Mouse (Mus musculus) midbrain, embryonic 13.5 days (tissue): ENCODE data around the gene Olfr656. TPM values are rescaled to one million over a fixed set of nuclear protein-coding genes. Genes with fewer than 3 reads are reported as not detected.

Experiments
- ATAC-seq: fragments of 200-750 bp; cut with Nextera tagmentation; 2 replicates; pipeline ENCODE4 v1.8.0; 2017; ENCODE audit warnings: mild to moderate bottlenecking, moderate TSS enrichment, moderate library complexity
- H3K27ac ChIP-seq: fragments of 300-500 bp; sonication (generic); 2 replicates; pipeline ENCODE4 v1.5.1; 2015; ENCODE audit warnings: inconsistent platforms, mild to moderate bottlenecking, moderate library complexity
- H3K27me3 ChIP-seq: fragments of 300-500 bp; sonication (generic); 2 replicates; pipeline ENCODE4 v1.6.1; 2015; ENCODE audit warnings: mild to moderate bottlenecking, inconsistent platforms
- H3K36me3 ChIP-seq: fragments of 300-500 bp; sonication (generic); 2 replicates; pipeline ENCODE4 v1.6.1; 2015; ENCODE audit warnings: mild to moderate bottlenecking, inconsistent platforms
- H3K4me1 ChIP-seq: fragments of 300-500 bp; sonication (generic); replicated peaks from 2 replicates; pipeline ENCODE4 v1.6.1; 2015; ENCODE audit warnings: inconsistent platforms
- H3K4me2 ChIP-seq: fragments of 300-500 bp; sonication (generic); replicated peaks from 2 replicates; pipeline ENCODE4 v1.6.1; 2015; ENCODE audit warnings: moderate library complexity, mild to moderate bottlenecking, inconsistent platforms
- H3K4me3 ChIP-seq: fragments of 300-500 bp; sonication (generic); replicated peaks from 2 replicates; pipeline ENCODE4 v1.5.1; 2015; ENCODE audit warnings: mild to moderate bottlenecking, inconsistent platforms
- H3K9ac ChIP-seq: fragments of 300-500 bp; sonication (generic); replicated peaks from 2 replicates; pipeline ENCODE4 v1.6.1; 2015; ENCODE audit warnings: mild to moderate bottlenecking, inconsistent platforms
- H3K9me3 ChIP-seq: fragments of 300-500 bp; sonication (generic); 2 replicates; pipeline ENCODE4 v1.6.1; 2016; ENCODE audit warnings: mild to moderate bottlenecking, inconsistent platforms
- WGBS: fragments of 180-500 bp; shearing (Covaris S2); methylation state at CpG from one replicate; pipeline ENCODE4 v1.1.7; 2015; 5-methylcytosine and 5-hydroxymethylcytosine counted together
- polyA plus RNA-seq: library from polyadenylated mRNA; unstranded; fragments of >200 nt; fragmentation: Nextera tagmentation; extraction: Ambion mirVana; gene quantifications from 2 replicates; pipeline ENCODE4 v1.2.1, GENCODE M21; 2015

The Olfr656 gene
- polyA plus RNA-seq: not detected in 2 replicates

GRCm38 (mm10) chr7:104613655-104614054 is at the start of gene Olfr656:
Gene Olfr656, plus strand, starts transcription at chr7:104613955.
- 63% methylated on average over 4 of the region's 4 CpGs for WGBS
- Histone ChIP-seq H3K4me1 (no peaks in the 10 kb centered on the region), H3K4me2 (no peak within 1 kb of the TSS), H3K9ac (no peak within 1 kb of the TSS), H3K27ac (no peak within 1 kb of the TSS), H3K9me3 (no peaks in the 10 kb centered on the region), H3K36me3 (no peaks in the 10 kb centered on the region), H3K4me3 (no peak within 1 kb of the TSS), H3K27me3 (no peaks in the 10 kb centered on the region)
- no peak for ATAC-seq

- Histone ChIP-seq H3K4me1 (no peaks in the 10 kb centered on the region), H3K36me3 (no peaks in the 10 kb centered on the region), H3K9ac (no peak within 1 kb of the TSS), H3K27ac (no peak within 1 kb of the TSS), H3K27me3 (no peaks in the 10 kb centered on the region), H3K9me3 (no peaks in the 10 kb centered on the region), H3K4me2 (no peak within 1 kb of the TSS), H3K4me3 (no peak within 1 kb of the TSS)
- ATAC-seq: no peak
- 81% methylated on average over 2 of the region's 2 CpGs for WGBS
Measured at GRCm38 (mm10) chr7:104577014-104577413, 36.7 kb upstream of the Olfr656 start, which contains the start of gene Olfr653. Gene Olfr653, plus strand, starts transcription at chr7:104577314.

GRCm38 (mm10) chr7:104580846-104581245 is 32.9 kb upstream of the Olfr656 start:
- no peak overlapping the region for H3K4me3 ChIP-seq
- no peaks in the 10 kb centered on the region for H3K4me1 ChIP-seq
- H3K9ac ChIP-seq: no peak overlapping the region
- H3K9me3 ChIP-seq: no peaks in the 10 kb centered on the region
- no peaks in the 10 kb centered on the region for H3K36me3 ChIP-seq
- H3K27ac ChIP-seq: no peak overlapping the region
- no peak for ATAC-seq
- H3K27me3 ChIP-seq: no peaks in the 10 kb centered on the region
- H3K4me2 ChIP-seq: no peak overlapping the region
- 93% methylated on average over 4 of the region's 4 CpGs for WGBS

GRCm38 (mm10) chr7:104581429-104581828 is 32.3 kb upstream of the Olfr656 start:
- no peak for ATAC-seq
- Histone ChIP-seq H3K9ac (no peak overlapping the region), H3K4me1 (no peaks in the 10 kb centered on the region), H3K9me3 (no peaks in the 10 kb centered on the region), H3K27me3 (no peaks in the 10 kb centered on the region), H3K27ac (no peak overlapping the region), H3K4me2 (no peak overlapping the region), H3K4me3 (no peak overlapping the region), H3K36me3 (no peaks in the 10 kb centered on the region)
- WGBS: 93% methylated on average over 4 of the region's 4 CpGs

- Histone ChIP-seq H3K9me3 (no peaks in the 10 kb centered on the region), H3K9ac (no peak within 1 kb of the TSS), H3K4me1 (no peaks in the 10 kb centered on the region), H3K4me2 (no peak within 1 kb of the TSS), H3K36me3 (no peaks in the 10 kb centered on the region), H3K27ac (no peak within 1 kb of the TSS), H3K4me3 (no peak within 1 kb of the TSS), H3K27me3 (no peaks in the 10 kb centered on the region)
- 91% methylated on average over 4 of the region's 4 CpGs for WGBS
- ATAC-seq: no peak
Measured at GRCm38 (mm10) chr7:104586725-104587124, 27.0 kb upstream of the Olfr656 start, which contains the start of gene Olfr654. Gene Olfr654, plus strand, starts transcription at chr7:104587025.

GRCm38 (mm10) chr7:104588274-104588673 is 25.5 kb upstream of the Olfr656 start:
- Histone ChIP-seq H3K4me3 (no peak overlapping the region), H3K9ac (no peak overlapping the region), H3K4me1 (no peaks in the 10 kb centered on the region), H3K36me3 (no peaks in the 10 kb centered on the region), H3K27me3 (no peaks in the 10 kb centered on the region), H3K4me2 (no peak overlapping the region), H3K27ac (no peak overlapping the region), H3K9me3 (no peaks in the 10 kb centered on the region)
- no peak for ATAC-seq
- WGBS: 90% methylated on average over 5 of the region's 5 CpGs

GRCm38 (mm10) chr7:104601679-104602078 is 12.1 kb upstream of the Olfr656 start, which contains the start of gene Olfr655:
Gene Olfr655, minus strand, starts transcription at chr7:104601779.
- H3K4me3 ChIP-seq: no peak within 1 kb of the TSS
- H3K27me3 ChIP-seq: no peaks in the 10 kb centered on the region
- 95% methylated on average over 2 of the region's 2 CpGs for WGBS
- H3K9me3 ChIP-seq: no peaks in the 10 kb centered on the region
- no peaks in the 10 kb centered on the region for H3K36me3 ChIP-seq
- no peak within 1 kb of the TSS for H3K9ac ChIP-seq
- H3K4me2 ChIP-seq: no peak within 1 kb of the TSS
- H3K27ac ChIP-seq: no peak within 1 kb of the TSS
- no peaks in the 10 kb centered on the region for H3K4me1 ChIP-seq
- ATAC-seq: no peak

- H3K9ac ChIP-seq: no peak overlapping the region
- H3K4me3 ChIP-seq: no peak overlapping the region
- H3K27me3 ChIP-seq: no peaks in the 10 kb centered on the region
- H3K4me1 ChIP-seq: no peaks in the 10 kb centered on the region
- 1% methylated on average over 3 of the region's 3 CpGs for WGBS
- ATAC-seq: no peak
- H3K4me2 ChIP-seq: no peak overlapping the region
- H3K27ac ChIP-seq: no peak overlapping the region
- H3K36me3 ChIP-seq: no peaks in the 10 kb centered on the region
- no peaks in the 10 kb centered on the region for H3K9me3 ChIP-seq
Measured at GRCm38 (mm10) chr7:104603173-104603572, 10.6 kb upstream of the Olfr656 start.

- Histone ChIP-seq H3K36me3 (no peaks in the 10 kb centered on the region), H3K27me3 (no peaks in the 10 kb centered on the region), H3K4me1 (no peaks in the 10 kb centered on the region), H3K27ac (no peak overlapping the region), H3K4me2 (no peak overlapping the region), H3K9me3 (no peaks in the 10 kb centered on the region), H3K4me3 (no peak overlapping the region), H3K9ac (no peak overlapping the region)
- ATAC-seq: no peak
Measured at GRCm38 (mm10) chr7:104604727-104605126, 9.0 kb upstream of the Olfr656 start.

GRCm38 (mm10) chr7:104624494-104624893 is 10.7 kb downstream of the Olfr656 start, which contains the start of gene Olfr657:
Gene Olfr657, plus strand, starts transcription at chr7:104624794.
- H3K27me3 ChIP-seq: no peaks in the 10 kb centered on the region
- no peak within 1 kb of the TSS for H3K4me2 ChIP-seq
- ATAC-seq: no peak
- H3K4me3 ChIP-seq: no peak within 1 kb of the TSS
- H3K27ac ChIP-seq: no peak within 1 kb of the TSS
- no peaks in the 10 kb centered on the region for H3K4me1 ChIP-seq
- no peaks in the 10 kb centered on the region for H3K9me3 ChIP-seq
- H3K9ac ChIP-seq: no peak within 1 kb of the TSS
- H3K36me3 ChIP-seq: no peaks in the 10 kb centered on the region

GRCm38 (mm10) chr7:104646841-104647482 is 33.2 kb downstream of the Olfr656 start, which contains the start of gene Olfr658:
Gene Olfr658, minus strand, starts transcription at chr7:104647305.
- Histone ChIP-seq H3K4me3 (peak within 1 kb of the TSS; percentile 34), H3K9me3 (no peaks in the 10 kb centered on the region), H3K36me3 (no peaks in the 10 kb centered on the region), H3K9ac (no peak within 1 kb of the TSS), H3K27me3 (no peaks in the 10 kb centered on the region), H3K4me1 (no peaks in the 10 kb centered on the region), H3K27ac (no peak within 1 kb of the TSS), H3K4me2 (peak within 1 kb of the TSS; percentile 49)
- WGBS: 19% methylated on average over 22 of the region's 22 CpGs
- ATAC-seq: peak; percentile 96

GRCm38 (mm10) chr7:104666453-104666852 is 52.7 kb downstream of the Olfr656 start, which contains the start of gene Olfr659:
Gene Olfr659, plus strand, starts transcription at chr7:104666753.
- Histone ChIP-seq H3K27ac (no peak within 1 kb of the TSS), H3K9ac (no peak within 1 kb of the TSS), H3K4me3 (no peak within 1 kb of the TSS), H3K36me3 (no peaks in the 10 kb centered on the region), H3K9me3 (no peaks in the 10 kb centered on the region), H3K27me3 (no peaks in the 10 kb centered on the region), H3K4me2 (no peak within 1 kb of the TSS), H3K4me1 (no peaks in the 10 kb centered on the region)
- ATAC-seq: no peak
- WGBS: 90% methylated on average over 3 of the region's 3 CpGs
